Mouse (Mus musculus): ENCODE data around the gene Prkcg. TPM values are rescaled to one million over a fixed set of nuclear protein-coding genes. Genes with fewer than 3 reads are reported as not detected.

Prkcg gene
- total RNA-seq, 4 experiments from 2014 or later, result 0.63 to 1.9 (median 1.6) TPM

GRCm38 (mm10) chr7:3317704-3318103 lies 28.7 kb downstream of the Prkcg start:
- DNase-seq, result no peak

DNA sequence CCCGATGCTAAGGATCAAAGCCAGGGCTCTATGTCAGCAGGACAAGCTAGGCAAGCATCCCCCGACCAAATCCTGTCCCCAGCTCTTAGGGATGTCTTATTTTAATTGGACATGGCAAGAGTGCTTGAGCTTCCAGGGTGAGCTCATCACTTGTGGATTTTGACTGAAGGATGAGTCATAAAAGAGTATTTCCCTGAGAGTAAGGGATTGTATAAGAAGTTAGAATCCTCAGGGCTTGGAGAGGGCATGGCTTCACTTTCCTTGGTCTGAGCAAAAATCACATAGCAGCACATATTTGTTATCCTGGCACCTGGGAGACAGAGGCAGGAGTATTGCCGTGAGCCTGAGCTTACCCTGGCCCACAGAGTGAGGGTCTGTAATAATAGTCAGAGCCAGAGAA lies 31.9 kb downstream of the Prkcg start:
- DNase-seq, result no peak

DNA sequence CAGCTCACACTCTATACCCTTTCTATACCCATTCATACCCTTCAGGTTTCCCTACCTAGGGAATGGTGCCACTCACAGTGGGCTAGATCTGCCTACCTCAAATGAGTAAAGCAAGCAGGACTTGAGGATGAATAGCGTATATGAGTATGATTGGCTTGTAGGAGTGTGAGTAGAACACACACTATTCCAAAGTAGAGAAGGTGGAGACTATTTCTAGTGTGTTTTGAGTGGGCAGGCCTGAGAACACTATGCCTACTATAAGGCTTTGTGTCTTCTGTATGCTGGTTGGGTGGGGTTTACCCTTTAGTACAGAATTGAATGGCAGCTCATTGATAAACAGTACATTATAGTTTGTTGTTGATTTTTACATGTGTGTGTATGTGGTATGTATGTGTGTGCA lies 34.8 kb downstream of the Prkcg start:
- no peak for DNase-seq

DNA sequence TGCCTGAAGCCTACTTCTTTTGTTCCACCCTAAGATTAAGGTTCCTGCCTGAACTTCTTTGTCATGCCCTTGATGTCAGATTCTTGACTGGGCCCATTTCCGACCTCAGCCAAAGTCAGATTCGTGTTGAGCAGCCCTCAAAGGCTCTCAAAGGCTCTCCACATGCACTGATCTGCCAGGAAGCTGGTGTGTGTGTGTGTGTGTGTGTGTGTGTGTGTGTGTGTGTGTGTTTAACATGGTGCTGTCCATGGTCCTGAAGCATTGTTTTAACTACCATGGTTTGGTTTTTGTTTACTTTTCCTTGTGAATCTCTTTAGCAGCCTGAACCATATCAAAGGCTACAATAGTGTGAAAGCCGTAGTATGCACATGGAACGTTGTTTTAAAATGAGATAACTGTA lies 39.0 kb downstream of the Prkcg start:
- DNase-seq, result no peak

- DNase-seq, result peak; percentile 51
Measured at GRCm38 (mm10) chr7:3329776-3330546, 41.0 kb downstream of the Prkcg start.

GRCm38 (mm10) chr7:3331171-3331570 lies 42.2 kb downstream of the Prkcg start:
- no peak for DNase-seq

- DNase-seq, result peak; percentile 14
Measured at GRCm38 (mm10) chr7:3331581-3332223, 42.7 kb downstream of the Prkcg start.

DNA sequence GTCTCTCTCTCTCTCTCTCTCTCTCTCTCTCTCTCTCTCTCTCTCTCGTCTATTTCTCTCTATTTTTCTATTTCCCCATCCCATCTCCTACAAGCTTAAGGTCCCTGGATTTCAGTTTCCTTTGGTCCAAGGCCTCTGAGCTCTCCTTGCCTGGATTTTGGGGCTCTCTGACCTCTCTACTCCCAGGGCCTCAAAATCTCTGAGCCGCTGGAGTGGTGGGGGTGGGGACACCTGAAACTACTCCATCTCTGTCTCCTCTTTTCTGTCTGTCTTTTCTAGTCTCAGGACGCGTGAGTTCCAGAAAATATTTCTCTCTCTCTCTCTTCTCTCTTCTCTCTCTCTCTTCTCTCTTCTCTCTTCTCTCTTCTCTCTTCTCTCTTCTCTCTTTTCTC lies 43.2 kb downstream of the Prkcg start:
- DNase-seq, result no peak

GRCm38 (mm10) chr7:3332619-3333521 lies 43.9 kb downstream of the Prkcg start, which contains the start of gene Cacng7:
Gene Cacng7, plus strand, starts transcription at chr7:3332955.
- no peak for DNase-seq

- no peak for DNase-seq
Measured at GRCm38 (mm10) chr7:3333542-3333941, 44.6 kb downstream of the Prkcg start.

GRCm38 (mm10) chr7:3336412-3336811 lies 47.4 kb downstream of the Prkcg start:
- DNase-seq, result no peak

DNA sequence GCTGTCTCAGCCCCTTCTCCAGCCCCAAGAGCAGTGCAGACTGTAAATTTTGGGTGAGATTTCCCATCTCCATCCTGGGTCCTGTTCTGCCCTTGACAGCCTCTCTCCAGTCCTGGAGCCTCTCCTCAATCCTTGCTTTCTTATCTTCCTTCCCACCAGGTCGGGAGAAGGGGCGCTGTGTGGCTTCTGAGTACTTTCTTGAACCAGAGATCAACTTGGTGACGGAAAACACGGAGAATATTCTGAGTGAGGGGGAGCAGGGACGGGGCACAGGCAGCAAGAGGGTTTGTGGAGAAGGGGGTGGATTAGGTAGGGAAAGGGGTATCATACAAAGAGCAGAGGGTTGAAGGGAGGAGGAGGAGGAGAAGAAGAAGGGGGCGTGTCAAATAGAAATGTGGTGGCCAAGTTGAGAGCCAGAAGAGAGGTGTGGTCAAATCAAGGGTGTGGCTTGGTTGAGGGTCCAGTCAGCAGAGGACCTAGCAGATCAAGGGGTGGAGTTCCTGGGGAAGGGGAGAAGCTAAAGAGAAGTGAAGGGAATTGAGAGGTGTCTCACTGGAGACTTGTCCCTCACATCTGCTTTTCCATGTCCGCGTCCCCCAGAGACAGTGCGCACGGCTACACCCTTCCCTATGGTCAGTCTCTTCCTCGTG lies 49.4 kb downstream of the Prkcg start:
- no peak for DNase-seq

DNA sequence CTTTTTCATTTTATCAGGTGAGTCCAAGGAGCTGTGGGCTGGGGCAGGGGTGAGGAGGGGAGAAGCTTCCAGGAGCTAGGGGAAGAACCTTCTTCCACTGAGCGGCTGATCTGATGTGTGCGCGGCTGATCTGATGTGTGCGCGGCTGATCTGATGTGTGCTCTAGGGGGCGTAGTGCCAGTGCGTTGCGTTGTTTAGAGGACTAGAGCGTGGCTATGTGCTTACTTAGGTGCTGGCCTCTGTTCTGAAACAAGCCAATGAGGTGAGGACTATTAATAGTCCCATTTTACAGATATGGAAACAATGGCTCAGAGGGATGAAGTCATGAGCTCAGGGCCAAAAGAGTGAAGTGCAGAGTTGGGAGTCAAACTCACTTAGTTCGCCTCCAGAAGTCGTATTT lies 50.0 kb downstream of the Prkcg start:
- no peak for DNase-seq

- DNase-seq, result no peak
Measured at GRCm38 (mm10) chr7:3343861-3344260, 54.9 kb downstream of the Prkcg start.

DNA sequence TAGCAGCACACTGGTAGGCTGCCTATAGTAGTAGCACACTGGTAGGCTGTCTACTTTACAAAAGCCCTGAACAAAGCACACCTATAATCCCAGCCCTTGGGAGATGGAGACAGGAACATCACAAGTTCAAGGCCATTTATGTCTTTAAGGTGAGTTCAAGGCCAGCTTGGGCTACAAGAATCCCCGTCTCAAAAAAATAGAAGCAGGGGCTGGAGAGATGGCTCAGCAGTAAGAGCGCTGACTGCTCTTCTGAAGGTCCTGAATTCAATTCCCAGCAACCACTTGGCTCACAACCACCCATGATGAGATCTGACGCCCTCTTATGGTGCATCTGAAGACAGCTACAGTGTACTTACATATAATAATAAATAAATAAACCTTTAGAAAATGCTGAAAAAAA lies 56.3 kb downstream of the Prkcg start:
- DNase-seq, result no peak

- no peak for DNase-seq
Measured at GRCm38 (mm10) chr7:3347366-3348287, 58.6 kb downstream of the Prkcg start.

DNA sequence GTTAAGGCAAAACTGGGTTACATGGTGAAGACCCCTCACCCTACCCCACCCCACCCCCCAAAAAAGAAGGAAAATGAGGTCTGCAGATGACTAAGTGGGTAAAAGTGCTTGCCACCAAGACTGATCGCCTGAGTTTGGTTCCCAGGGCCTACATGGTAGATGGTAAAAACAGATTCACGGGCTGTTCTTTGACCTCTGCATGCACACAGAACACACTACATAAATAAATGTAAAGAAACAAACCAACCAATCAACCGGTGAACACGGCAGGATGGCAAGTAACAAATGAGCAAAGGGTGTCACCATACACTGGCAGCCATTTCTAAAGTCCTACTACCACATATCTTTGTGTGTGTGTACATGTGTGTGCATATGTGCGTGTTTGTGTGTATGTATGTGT lies 59.3 kb downstream of the Prkcg start:
- no peak for DNase-seq

- DNase-seq, result no peak
Measured at GRCm38 (mm10) chr7:3349775-3350174, 60.8 kb downstream of the Prkcg start.

DNA sequence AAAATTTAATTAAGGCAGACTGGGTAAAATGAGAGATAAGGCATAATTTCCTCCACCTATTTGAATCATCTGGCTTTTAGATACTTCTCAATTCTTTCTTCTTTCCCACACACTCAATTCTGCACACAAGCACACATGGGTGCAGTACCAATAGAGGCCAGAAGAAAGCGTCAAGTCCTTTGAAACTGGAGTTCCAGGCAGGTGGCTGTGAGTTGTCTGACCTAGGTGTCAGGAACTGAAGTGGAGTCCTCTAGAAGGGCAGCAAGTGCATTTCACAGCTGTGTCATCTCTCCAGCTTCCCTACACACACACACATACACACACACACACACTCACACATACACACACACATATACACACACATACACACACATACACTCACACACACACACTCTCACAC lies 62.6 kb downstream of the Prkcg start:
- no peak for DNase-seq

DNA sequence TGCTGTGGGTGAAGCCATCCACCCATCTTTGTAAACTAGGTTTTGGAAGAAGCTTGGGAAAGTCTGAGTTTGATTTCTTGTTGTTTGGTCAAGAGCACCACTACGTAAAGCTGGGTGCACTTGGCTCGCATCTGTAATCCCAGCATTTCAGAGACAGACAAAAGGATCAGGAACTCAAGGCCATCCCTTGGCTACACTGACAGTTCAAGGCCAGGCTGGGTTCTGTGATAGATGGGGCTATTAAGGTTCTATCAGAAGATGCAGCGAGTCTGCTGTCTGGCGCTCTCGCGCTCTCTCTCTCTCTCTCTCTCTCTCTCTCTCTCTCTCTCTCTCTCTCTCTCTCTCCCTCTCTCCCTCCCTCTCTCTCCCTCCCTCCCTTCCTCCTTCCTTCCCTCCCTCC lies 65.9 kb downstream of the Prkcg start:
- DNase-seq, result no peak

GRCm38 (mm10) chr7:3360678-3361077 lies 71.7 kb downstream of the Prkcg start:
- no peak for DNase-seq

Data from adrenal gland, adult 8-10 months (tissue).